Mouse (Mus musculus): ENCODE results near the gene Stat5a. TPM values are rescaled to one million over a fixed set of nuclear protein-coding genes. Genes with fewer than 3 reads are reported as not detected.

Stat5a gene
- total RNA-seq, 2 experiments from 2014 or later = 17.2 to 23.0 TPM

DNA sequence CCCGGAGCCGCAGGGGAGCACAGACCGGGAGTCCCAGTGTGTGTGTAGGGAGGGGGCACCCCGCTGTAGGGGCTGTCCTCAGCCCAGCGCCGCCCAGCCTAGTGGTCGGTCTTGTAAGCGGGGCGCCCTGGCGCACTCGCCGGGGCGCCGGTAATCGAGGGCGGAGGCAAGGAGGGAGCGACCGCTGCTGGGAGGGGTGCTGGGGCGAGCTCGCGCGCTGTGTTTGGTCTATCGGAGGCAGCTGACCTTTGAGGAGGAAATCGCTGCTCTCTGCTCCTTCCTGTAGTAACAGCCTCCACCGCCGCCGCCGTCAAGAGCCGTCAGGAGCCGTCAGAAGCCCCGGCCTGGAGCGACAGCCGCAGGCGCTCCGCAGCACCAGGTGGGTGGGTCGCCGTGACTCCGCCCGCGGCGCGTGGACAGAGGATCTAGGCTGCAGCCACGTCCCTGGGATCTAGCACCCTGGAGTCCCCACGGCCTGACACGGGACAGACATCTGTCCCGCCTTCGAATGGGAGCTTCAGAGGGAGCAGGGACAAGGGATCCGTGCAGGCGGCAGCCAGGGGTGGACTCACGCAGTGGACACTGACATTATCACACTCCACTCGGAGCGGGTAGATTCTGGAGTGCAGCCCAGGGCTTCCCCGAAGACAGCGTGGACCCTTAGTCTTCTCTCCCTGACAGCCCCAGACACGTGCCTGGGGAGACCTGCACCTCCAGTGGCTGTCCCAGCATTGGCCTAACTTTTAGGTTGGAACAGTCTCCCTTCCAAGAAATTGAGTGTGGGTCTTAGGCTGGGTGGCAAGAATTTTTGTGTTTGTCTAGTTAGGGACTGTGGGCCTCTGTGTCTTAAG, 1.3 kb downstream of the Stat5a start:
- DNase-seq = peak; percentile 90 to 95

DNA sequence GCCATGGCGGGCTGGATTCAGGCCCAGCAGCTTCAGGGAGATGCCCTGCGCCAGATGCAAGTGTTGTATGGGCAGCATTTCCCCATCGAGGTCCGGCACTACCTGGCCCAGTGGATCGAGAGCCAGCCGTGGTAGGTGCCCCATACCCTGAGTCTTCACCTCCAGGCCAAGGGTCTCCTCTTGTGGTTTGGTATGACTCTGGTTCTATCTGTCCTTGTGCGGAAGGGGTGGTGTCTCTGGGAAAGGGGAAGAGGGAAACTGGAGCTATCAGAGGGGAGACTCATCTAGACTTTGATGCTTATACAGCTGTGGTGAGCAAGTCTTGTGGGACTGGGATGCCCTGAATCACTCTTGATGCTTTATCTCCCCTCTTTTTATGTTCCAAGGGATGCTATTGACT, 2.2 kb downstream of the Stat5a start:
- DNase-seq = no peak

DNA sequence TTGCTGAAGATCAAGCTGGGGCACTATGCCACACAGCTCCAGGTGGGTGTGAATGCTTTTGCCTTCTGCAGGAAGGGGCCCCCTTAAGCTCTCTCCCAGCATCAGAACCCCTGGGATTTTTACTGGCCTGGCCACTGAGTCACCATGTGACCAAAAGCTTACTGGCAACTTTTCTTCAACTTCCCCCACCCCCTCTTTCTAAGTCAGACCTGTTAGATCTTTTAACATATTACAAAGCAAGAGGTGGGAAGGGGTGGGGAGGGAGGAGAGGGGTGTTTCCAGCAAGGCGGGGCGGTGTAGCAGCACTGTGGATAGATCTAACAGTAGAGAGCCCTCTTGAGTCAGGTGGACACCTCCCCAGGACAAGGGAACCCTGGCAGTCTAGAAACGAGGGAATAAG, 2.7 kb downstream of the Stat5a start:
- DNase-seq = no peak

DNA sequence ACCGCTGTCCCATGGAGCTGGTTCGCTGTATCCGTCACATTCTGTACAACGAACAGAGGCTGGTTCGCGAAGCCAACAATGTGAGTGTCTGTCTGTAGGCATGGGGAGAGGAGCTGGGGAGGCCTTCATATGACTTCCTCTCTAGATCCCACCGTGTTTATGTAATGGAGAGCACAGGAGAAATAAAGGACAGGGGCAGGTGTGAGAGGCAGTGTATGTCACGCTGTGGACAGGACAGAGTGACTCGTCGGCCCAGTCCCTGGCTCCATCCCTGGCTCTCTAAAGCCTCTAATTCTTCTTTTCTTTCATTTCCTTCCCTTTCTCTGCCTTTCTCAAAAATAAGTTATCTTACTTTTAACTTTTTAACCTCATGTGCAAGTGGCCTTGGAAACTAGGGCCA, 4.0 kb downstream of the Stat5a start:
- DNase-seq = no peak

DNA sequence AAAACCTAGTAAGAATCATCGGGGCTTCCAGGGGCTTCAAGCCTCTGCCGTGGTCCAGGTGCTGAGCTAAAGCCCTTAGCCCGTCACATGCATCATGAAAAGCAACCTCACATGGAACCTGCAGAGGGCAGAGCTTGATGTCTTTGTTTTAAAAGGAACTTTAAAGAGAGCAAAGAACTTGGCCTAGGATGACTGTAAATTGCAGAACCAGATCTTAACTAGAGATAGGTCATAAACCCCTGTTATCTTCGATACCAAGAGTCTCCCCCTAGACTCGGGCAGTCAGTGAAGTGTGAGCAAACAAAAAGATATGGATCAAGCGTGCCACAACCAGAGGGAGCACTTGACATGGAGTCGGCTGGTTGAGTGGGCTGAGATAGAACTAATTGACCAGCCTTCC, 6.5 kb downstream of the Stat5a start:
- DNase-seq = no peak

DNA sequence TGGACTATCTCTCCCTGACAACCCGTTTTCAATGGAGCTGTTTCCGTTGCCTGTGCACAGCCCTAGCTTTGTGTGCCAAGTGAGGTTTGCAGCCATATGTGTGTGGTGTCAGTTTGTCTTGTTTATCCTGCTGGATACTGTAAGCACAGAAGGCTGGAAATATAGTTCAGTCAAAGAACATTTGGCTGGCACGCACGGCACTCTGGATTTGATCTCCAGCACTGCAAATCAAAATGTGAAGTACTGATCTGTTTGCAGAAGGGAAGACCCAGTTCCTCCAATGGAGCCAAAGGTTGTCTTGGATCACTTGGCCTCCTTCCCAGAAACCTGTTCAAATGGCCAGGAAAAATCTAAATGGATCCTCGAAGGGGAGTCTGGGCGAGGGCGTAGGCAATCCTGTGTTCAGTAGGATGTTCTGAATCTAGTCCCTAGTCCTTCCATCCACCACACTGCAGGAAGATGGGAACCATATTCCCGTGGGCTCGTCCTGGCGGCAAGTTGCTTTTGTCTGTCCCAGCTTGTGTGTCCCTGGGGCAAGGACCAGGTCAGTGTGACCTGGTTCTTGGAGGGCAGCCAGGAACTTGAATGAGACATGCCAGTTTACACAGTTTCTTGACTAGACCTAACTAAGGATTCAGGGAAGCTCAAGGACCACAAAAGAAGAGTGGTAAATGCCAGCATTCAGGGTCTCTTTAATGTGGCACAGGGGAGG, 11.3 kb downstream of the Stat5a start:
- DNase-seq = no peak

DNA sequence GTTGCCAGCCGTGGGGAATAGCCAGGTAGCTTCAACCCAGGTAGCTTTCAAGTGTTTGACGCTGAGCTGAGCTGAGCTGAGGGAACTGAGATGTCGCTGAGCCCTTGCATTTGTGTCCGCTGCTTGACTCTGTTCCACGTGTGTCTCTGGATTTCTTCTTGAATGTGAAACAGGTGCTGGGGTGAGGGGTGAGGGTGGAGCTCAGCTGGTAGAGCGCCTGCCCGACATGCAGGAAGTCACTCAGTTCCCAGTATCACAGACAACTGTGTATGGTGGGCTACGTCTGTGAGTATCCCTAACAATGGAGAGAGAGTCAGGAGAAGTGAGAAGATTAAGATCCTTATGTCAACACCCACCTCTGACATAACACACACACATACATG, 11.8 kb downstream of the Stat5a start:
- no peak for DNase-seq

DNA sequence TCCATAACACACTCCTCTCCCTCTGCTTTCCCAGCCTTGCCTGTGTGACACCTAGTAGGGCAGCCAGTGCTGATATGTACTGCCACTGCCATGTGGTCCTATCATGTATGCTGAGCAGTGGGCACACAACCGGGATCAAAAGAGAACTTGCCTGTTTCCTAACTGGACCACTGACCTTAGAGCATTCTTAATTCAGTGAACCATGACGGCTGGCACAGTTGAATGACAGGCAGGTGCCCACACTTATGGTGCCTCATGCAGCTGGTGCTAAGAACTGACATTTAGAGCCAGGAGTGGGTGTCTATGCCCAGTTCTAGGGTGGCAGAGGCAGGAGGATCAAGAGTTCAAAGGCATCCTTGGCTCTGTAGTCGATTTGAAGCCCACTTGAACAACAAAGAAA, 16.6 kb downstream of the Stat5a start:
- no peak for DNase-seq

DNA sequence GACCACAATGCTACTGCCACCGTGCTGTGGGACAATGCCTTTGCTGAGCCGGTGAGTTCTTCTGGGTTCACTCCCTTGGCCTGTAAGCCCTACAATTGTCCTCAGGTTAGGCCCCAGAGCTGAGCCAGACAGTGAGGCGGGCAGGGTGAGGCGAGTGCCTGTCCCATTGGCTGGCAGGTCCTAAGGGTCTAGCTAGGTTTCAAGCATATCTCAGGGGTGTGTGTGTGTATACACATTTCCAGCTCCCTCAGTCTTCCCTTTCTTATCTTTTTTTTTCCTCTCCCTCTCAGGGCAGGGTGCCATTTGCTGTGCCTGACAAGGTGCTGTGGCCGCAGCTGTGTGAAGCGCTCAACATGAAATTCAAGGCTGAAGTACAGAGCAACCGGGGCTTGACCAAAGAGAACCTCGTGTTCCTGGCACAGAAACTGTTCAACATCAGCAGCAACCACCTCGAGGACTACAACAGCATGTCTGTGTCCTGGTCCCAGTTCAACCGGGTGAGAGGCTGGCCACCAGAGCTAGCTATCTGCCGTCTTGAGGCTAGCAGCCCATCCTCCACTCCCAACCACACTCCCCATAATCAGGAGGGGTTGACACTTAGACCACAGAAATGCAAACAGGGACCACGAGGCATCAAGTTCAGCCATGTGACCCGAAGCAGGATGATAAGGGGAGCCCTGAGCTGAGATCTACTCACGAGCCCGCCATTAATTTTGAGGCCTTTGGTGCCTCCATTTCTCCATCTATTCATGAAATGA, 20.3 kb downstream of the Stat5a start:
- DNase-seq = no peak

DNA sequence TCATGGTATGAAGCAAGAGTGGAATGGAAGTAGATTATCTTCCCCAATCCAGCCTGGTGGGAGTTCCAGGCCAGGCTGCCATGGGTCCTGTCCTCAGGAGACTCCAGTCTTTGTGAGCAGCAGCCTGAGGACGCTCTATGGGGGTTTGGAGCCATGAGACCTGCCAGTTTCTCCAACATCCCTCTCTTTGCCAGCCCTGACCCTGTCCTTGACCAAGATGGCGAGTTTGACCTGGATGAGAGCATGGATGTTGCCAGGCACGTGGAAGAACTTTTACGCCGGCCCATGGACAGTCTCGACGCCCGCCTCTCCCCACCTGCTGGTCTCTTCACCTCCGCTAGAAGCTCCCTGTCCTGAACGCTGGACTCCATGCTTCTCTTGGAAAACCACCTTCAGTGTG, 24.5 kb downstream of the Stat5a start:
- no peak for DNase-seq

DNA sequence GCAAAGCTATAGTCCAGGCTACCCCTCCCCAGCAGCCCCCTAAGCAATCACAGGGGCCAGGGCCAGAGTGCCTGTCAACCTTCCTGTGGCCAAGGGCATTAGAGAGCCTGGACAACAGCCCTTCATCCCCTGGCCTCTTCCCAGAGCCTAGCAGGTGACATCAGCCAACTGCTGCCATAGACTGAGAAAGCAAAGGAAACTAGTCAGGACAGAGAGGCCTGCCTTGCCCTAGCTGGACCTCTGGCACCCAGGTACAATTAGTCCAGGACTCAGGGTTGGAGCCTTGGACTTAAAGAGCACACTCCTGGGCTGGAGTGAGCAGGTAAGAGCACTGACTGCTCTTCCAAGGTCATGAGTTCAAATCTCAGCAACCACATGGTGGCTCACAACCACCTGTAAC, 26.3 kb downstream of the Stat5a start:
- peak; percentile 41 to 51 for DNase-seq

DNA sequence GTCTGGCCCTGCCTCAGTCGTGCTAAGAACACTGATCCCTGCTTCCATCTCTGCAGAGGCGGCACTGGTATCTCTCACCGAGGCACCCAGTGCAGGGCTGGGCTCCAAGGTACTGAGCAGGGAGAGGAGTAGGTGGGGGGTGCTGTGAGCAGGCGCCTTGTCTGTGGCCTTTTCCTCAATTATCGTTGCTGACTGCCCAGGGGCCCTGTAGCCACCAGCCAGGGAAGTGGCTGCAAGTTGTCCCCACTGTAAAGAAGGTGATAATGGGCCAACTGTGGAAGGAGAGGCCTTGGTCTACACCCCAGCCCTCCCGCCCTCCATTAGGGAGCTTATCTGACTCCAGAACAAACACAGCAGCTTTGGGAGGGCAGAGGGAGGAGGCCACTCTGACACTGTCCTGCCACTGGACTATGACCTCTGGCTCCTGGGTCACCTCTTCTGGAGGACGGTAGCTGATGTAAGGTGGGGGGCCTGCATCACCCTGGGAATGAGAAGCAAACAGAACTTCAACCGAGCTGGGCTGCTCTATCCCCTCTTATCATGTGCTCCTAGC, 27.1 kb downstream of the Stat5a start:
- no peak for DNase-seq

DNA sequence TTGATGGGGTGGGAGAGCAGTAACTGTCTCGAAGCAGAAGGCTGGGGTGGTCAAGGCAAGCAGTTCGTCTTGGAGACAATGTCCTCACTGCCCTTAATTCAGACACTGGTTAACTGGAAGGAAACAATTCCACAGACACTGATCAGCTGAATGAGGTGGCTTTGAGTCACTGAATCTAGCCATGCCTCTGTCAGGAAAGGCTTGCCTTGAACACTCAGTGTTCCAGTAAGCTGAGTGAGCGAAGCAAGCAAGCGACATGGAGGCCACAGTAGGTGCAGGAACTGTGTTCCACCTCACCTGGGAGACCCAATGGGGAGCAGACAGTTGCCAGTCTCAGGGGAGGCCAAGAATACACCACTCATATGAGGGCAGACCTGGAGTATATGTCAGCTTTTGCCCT, 28.1 kb downstream of the Stat5a start:
- DNase-seq = no peak

DNA sequence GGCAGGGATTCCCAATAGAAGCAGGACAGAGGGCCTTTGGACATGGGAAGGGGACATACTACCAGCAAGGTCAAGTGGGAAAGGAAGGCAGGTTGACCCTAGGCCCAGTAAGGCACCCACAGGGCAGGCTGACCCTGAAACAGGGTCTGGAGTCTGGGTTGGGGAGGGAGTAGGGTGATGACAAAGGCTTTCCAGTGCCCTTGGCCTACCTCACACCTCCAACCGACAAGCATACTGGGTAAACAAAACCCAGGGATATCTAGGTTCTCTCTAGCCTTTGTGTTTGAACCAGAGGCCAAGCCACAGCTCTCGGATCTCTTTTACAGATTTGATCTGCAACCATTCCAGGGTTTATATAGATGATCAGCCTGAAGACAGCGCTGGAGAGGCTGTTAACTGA, 28.6 kb downstream of the Stat5a start:
- no peak for DNase-seq

DNA sequence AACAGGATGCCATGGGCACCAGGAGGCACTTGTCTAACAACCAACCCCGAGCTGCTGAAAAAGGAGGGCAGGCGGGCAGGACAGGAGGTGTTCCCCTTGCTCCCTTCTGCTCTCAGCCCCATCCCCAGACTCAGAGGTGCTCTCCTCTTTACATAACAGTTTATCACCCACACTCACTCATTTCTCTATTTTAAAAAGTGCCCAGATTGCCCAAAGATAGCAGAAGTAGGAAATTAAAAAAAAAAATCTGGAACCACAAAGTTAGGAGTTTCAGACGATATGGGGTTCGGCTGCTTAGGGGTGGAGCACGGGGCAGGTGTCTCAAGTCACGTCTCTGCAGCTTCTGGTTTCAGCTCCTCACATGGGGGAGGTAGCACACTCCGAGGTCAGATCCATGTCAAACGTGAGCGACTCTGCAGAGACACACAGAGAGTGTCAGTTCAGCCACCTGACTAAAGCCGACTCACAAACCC, 29.2 kb downstream of the Stat5a start:
- DNase-seq = no peak

DNA sequence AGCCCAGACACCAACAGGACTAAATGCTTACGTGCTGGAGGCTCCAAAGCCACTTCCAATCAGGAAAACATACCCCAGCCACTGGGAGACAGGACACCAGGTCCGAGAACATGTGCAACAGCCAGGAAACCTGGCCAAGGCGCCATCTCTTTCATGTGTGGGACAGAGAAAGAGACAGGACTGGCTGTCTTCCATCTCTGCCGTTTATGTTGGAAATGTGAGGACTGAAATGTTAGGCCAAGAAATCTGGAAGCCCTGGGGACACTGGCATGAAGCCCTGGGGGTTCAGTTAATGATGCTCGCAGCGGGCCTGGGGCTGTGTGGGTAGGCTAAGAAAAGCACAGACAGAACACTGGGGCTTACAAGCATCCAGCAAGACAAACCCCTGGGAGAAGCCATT, 31.3 kb downstream of the Stat5a start:
- DNase-seq = peak in 1 of 2 experiments; percentile 38

DNA sequence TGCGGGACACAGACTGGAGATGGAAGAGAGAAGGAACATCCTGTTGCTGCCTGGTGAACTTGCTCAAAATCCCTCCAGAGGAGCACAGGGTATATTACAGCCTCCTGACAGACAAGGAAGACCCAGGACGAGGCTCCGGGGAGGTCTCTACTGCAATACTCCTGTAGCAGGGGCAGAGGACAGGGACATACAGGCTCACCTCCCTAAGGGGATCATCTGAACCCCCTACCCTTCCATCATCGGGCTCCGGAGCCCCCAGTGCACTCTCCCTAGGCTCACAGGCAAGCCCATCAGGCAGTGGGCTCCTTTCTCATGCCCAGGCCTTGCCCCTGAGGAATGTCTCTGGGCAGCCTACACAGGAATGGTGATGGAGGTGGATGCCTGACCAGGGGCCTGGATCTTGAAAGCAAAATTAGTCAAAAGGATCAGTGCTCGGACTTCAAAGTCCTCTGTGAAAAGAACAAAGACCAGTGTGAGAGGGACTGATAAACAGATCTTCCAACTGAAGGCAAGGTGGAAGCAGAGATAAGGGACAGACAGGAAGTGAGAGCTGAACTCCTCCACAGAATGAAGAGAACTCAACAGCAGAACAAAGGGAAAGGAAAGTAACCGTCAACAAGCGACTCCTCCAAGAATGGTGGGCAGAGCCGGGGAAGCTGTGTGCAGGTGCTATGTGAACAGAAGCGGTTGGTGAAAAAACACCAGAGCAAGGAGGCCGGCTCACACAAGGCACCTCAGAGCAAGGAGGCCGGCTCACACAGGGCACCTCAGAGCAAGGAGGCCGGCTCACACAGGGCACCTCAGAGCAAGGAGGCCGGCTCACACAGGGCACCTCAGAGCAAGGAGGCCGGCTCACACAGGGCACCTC, 32.3 kb downstream of the Stat5a start:
- DNase-seq = no peak

DNA sequence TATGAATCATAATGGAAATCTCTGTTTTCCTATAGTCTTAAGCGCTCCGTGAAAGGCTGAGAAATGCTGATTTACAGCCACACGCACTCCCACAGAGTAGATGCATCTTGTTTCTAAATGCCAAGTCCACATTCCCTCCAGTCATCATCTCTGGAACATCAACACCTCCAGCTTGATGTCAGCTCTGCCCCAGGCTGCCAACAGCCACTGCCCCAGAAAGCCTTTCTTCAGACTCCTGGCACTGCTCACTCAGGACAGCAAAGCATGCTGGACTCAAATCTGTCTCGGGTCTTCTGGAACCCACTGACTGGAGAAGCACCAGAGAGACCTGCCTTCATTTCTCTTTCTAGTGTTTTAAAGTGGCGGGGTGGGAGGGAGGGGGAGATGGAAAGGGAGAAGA, 33.3 kb downstream of the Stat5a start:
- DNase-seq = peak; percentile 55 to 68

DNA sequence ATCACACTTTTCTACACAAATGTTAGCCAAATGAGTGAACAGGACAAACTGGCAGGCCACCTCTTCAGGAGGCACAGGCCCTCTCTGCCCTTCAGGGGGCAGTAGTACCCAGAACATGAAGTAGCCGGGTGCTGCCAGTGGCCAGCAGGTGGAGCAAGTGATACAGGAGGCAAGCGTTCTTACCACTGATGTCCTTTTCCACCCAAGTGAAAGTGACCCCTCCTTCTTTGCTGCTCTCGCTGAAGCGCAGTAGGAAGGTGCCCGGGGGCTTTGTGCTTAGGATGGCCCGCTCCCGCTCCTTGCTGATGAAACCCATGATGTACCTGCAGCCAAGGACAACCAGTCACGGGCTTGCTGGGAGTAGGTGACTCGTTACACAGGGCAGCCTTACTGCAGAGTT, 34.3 kb downstream of the Stat5a start:
- peak; percentile 91 to 94 for DNase-seq

DNA sequence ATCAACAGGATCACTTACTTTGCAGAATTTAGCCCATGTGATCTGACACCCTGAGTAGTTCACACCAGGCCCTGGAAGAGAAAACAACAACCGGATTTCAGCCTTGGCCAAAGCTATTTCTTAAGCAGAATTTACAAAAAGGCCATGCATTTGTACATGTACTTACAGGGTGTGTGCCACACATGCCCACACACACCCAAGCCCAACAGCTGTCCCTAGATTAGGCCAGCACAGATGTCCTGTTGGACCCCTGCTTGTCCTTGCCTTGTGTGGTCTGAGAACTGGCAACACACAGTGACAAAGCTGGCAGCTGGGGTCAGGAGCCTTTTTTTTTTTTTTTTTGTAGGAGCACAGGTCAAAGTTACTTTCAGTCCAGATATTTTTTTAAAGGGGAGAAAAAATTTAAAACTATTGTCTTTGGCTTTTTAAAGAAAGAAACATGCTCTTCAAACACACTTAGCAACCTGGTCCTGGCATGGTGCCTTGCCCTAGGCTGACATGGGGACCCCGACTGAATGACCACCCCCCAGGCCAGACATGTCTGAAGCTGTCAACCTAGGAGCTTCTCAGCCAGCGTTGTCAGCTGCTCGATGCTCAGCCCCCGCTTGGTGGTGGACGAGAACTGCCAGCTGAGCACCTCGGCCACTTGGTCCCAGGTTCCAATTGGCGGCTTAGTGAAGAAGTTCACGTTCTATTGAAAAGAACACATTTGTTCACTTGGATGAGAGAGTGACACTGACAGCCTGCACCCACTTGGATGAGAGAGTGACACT, 35.2 kb downstream of the Stat5a start:
- DNase-seq = no peak

DNA sequence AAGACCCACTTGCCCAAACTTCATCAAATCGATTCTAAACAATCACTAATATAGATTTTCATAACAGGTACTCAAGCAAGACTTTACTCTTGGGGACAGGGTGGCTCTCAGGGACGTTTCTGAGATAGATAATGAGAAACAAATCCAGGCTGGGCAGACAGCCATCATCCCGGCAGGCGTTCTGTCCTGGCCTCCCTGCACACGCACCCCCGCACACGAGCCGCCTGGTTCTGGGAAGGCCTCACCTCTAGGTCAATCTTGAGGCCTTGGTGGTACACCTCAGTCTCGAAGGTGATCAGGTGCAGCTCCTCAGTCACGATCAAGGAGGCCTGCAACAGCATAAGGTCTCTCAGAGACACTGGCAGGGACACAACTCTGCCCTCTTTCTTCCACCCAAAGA, 36.9 kb downstream of the Stat5a start:
- no peak for DNase-seq
